Mouse (Mus musculus) thymus, postnatal 0 days (tissue): ENCODE results near the gene P4ha3. TPM values are rescaled to one million over a fixed set of nuclear protein-coding genes. Genes with fewer than 3 reads are reported as not detected.

Source experiments
- DNase-seq: peaks from one replicate; pipeline ENCODE4 v3.0.0-alpha.2; 2015; ENCODE audit warnings: low spot score
- polyA plus RNA-seq: library from polyadenylated mRNA; unstranded; fragments of >200 nt; fragmentation: Nextera tagmentation; extraction: Ambion mirVana; gene quantifications from 2 replicates; pipeline ENCODE4 v1.2.1, GENCODE M21; 2015

Gene P4ha3
- polyA plus RNA-seq, 1 experiment from 2014 or later = 2.7 TPM

DNA sequence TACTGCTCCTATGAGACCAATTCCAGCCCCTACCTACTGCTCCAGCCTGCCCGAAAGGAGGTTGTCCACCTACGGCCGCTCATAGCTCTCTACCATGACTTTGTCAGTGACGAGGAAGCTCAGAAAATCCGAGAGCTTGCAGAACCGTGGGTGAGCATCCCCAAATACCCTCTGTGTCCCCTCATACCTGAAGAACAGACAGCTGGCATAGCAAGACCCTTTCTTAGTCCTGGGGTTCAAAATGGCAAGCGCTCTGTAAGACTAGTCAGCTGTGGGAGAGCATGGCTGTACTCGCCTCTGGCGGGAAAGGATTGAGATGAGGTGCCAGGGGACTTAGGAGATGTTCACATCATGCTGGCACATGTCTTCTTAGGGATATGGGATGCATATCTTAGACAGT, 20.6 kb downstream of the P4ha3 start:
- DNase-seq = no peak

DNA sequence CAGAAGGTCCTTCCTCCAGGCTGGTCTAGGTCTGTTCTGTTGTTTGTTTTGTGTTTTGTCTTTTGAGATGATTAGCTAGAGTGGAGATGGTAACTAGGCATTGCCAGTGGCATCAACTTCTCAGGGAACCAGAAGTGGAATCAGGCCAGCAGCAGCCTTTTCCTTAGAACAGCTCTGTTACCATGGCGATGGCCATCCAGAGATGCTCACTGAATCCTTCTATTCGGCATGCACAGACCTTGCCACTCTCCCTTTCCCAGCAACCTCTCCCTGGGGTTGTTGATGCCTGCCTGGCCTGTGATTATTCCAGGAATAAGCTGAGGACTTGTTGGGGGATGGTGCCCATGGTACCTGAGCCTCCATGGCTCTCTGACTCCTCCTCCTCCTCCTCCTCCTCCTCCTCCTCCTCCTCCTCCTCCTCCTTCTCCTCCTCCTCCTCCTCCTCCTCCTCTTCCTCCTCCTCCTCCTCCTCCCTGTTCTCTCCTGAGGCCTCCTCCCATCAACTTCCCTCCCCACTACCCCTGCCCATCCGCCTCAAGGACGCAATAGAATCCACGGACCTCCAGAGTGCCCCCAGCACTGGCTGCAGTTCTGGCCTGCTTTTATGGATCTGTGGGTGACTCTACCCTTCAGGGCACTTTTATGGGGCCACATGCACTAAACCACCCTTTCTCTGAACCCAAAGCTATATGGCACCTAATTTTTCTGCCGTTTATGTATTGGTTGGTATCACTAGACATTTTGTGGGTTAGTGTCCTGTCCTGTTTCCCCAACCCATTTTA, 22.7 kb downstream of the P4ha3 start:
- no peak for DNase-seq

DNA sequence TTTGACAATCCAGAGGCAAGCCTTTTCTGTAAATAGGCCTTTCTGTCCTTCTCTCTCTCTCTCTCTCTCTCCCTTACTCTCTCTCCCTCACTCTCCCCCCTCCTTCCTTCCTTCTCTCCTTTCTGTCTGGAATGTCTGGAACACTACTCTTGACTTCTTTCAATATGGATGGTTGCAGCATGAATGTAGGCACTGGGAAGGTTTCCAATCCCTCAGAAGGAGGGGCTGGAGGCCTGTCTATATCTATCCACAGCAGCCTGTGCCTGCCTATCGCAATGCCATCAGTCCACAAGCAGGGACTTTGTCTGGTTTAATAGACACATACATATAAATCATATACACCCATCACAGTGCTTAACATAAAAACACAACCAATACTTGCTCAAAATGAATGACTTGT, 23.9 kb downstream of the P4ha3 start:
- DNase-seq = no peak

DNA sequence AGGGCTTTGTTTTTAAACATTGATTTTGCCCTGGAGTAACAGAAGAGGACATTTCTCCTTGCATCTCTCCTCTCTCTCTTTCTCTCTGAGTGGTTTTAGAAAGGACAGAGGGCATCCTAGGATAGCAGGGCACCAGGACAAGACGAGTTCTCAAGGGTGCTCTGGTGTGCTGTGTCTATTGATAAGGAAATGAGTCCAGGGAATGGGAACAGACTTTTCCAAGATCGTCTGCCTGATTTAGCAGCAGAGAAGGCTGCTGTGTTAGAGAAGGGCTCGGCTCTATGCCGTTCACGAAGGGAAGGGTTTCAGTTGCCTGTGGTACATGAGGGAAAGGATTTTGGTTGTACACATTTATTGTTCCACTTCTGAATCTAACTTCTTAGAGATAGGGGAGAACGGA, 24.4 kb downstream of the P4ha3 start:
- DNase-seq = no peak

DNA sequence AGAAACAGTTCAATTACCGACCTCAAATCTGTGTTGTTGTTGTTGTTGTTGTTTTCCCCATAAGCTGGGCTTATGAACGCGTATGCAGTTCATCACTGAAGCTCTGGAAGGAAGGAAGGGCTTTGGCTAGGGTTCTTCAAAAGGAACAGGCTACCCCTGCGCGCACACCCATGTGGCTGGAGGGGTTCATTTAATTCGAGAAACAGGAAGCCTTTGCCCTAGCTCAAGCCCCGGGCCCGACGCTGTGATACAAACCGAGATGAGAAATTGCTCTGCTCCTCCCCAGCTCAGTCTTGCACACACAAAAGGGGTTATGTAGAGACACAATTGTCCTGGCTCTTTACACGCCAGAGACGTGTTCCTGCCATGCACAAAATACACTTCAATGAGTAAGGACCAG, 25.0 kb downstream of the P4ha3 start:
- no peak for DNase-seq

DNA sequence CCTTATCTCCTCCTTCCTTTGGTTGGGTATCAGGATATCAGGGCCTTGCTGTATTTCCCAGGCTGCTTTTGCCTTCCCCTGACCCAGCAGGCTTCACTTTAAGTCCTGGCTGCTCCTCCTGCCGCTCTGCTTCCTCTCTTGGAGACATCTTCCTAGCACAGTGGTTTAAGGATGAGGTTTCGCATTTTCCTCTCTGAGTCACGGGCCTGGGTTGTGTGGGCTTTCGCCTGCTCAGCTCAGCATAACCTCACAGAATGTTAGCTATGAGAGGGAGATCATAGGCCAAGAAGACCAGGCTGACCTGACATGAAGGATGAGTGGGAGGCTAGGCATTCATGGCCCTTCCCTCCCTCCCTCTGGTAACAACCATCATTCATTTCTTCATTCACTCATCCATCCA, 27.4 kb downstream of the P4ha3 start:
- DNase-seq = no peak

DNA sequence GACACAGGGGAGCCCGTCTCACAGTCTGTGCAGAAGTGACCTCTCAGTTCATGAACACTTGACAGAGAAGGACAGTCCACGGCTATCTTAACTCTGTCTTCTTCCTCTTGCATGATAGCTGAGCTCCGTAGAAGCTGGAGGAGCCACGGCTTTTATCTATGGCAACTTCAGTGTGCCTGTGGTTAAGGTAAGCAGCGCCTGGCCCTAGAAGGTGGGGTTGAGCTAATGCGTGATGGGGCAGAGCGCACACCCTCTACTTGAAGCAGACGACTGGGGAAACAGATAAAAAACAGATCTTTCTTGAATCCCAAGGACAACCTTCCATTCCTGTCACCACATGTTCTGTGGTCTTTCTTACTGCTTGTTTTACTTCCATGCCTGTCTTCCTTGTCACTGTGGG, 31.6 kb downstream of the P4ha3 start:
- DNase-seq = no peak

DNA sequence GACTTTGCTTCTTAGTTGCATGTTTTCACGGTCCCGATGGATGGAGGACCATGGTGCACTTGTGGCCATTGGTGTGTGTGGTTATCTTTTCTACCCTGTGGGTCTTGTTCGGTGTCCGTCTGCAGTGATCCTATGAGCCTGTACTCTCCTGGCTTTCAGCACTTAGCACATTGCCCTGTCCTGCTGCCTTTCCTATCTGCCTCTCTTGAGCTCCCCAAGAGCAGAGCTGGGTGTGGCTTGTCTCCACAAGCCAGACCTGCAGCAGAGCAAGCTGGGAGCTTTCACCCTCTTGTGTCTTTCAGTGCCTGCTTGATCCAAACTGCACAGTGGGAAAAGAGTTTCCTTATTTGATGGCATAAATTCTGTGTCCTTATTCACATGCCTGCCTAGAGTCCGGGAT, 32.2 kb downstream of the P4ha3 start:
- DNase-seq = no peak

DNA sequence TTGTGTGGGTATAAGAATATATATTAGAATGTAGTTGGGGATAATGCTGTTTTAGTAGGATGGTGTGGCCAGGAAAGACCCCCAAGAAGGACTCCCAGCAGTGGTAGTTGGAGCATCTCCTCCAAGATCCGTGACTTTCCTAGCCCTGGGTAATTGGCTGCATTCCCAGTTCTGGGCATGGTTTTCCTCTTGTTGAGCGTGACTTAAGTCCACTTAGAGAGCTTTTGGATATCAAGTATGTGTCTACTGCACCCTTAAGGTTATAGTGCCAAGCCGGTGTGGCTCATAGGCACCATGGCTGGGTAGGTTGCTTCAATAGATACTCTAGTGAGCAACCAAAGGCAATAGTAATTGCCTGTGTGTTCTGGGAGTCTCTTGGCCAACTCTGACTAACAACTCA, 38.4 kb downstream of the P4ha3 start:
- no peak for DNase-seq

DNA sequence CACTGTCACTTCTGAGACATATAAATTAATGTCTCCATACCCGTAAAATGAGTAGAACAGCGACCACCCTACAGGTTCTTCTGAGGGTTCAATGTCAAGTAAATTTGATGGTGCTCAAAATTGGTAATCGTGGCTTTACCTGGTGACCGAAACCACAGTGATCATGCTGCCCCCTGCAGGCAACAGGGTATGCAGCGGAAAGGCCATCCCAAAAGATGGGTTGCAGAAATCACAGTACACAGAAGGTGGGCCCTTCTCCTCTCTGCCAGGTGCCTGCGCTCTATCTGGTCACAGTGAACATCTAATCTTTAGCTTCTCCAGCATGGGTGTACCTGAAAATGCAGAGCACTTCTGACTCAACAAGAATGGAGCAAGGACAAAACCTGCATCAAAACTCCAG, 40.2 kb downstream of the P4ha3 start:
- peak; percentile 5 for DNase-seq

DNA sequence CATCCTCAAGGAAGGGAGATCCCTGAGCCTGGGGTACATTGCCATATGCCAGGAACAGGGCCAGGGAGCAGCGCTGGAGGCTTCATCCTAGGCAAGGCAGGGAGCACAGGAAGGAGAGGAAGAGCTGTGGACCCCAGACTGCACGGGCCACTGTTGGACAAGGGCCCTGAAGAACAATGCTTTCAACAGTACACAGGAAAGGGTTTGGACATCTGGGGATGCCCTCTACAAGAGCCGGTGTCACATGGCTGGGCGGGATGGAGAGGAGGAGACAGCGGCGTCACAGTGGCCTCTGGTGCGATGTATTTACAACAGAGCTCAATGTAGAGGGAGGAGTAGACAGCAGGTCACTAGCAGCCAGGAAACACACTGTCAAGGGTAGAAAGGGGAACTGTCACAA, 42.2 kb downstream of the P4ha3 start:
- no peak for DNase-seq

DNA sequence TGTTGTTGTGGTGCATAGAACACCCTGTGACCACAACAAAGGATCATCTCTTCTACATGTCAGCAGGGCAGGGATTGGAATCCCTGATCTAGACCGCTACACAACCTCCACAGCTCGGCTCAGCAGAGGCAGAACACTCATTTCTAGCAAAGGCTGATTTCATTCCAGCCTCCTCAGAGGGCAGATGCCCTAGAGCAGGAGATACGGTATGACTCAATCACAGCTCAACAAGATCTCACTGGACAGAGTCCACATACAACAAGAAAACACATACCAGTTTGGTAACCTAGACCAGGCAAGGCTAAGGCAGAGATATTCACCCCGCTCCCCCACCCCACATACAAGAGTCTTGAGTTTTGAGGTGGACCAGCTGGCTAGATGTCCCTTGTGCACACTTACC, 43.3 kb downstream of the P4ha3 start:
- DNase-seq = no peak

DNA sequence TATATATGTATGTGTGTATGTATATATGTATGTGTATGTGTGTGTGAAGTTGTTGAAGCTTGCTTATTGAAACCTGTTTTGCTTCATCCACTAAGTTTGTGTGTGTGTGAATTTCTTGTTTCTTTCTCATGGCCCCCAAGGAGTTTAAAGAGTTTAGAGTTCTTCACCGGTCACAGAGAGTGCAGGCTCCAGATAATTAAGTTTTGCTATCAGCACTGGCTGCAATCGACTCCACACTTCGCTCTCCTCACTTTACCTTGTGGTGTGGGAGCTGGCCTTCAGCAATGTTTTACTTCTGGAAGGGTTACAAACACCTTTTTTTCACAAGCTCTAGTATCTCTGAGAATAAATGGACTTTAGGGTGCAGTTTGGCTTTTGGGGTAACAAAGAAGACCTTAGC, 45.9 kb downstream of the P4ha3 start:
- DNase-seq = no peak

DNA sequence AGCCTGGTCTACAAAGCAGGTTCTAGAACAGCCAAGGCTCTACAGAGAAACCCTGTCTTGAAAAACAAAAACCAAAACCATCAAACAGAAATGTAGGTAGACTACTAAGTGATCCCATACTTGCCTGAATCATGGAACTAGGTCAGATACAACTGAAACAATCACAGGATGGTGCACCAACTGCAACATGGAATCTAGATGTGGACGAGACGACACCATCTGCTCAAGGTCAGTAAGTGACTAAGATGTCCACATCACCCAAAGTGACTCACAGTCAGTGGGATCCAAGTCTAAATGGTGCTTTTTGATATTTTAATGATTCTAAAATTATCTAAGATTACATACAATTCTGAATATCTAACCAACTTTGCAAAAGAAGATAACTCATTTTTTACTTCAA, 50.6 kb downstream of the P4ha3 start:
- DNase-seq = no peak

DNA sequence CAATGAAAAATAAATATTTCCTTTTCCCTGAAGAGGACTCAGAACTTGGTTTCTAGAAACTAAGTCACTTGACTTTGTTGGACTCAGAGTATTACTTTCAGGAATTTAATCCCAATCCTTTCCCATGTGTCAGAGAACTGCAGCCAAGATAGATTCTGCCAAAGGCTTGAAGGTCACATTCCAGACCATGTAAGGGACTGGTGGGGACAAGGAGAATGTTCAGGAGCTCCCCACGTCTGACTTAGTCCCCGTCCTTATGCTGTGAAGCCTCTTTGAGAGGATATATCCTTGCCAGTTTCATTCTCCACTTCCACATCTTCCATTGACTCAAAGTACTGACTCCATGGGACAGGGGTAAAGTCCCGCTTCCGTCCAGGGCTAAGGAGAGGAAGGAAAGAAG, 69.7 kb downstream of the P4ha3 start:
- DNase-seq = no peak

DNA sequence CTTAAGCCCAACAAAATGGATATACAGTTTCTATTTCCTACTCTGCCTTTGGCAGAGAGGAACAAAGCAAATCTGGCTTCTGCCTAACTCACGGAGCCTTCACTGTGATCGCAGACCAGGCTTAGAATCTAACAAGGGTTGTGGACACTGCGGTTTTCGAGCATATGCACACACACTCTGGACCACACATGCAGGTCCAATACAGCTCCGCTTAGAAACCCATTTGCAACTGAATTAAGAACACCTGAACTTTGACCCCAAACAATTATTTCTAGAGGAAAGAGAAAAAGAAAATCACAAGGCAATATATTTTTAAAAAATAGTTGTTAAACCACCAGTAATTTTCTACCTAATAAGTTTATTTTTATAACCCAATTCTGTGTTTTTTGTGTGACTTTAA, 71.0 kb downstream of the P4ha3 start:
- DNase-seq = no peak

DNA sequence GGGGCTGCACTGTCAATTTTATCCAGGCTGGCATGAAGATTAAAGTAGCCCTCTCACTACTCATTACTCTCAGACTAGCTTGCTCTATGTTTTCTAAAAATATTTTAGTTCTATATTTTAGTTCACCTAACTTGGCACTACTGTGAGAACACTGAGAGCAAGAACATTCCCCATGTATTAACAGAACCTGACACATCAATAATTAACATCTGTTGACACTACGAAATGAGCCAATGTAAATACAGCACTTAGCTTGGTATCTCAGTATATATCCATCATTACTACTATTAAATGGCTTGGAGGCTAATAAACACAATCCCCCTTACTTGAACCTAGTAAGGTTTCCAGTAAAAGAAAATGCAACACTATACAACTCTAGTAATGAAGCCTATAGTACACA, 71.4 kb downstream of the P4ha3 start:
- DNase-seq = no peak

DNA sequence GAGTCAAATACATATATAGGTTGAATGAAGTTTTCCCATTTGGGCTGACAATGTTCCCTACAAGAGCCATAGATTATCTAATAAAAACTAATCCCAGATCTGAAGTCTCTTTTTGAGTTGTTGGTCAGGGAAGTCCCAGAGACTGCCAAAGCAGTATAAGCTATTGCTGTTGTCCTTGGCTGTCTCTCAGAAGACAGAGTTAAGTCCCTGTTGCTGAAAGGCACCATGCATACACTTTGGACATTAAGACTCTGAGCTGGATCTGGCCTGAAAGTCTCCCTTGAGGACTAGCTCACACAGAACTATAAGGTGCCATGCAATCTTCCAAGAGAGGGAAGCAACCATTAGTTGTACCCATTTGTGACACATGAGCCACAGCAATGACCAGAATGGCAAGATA, 72.5 kb downstream of the P4ha3 start:
- no peak for DNase-seq

DNA sequence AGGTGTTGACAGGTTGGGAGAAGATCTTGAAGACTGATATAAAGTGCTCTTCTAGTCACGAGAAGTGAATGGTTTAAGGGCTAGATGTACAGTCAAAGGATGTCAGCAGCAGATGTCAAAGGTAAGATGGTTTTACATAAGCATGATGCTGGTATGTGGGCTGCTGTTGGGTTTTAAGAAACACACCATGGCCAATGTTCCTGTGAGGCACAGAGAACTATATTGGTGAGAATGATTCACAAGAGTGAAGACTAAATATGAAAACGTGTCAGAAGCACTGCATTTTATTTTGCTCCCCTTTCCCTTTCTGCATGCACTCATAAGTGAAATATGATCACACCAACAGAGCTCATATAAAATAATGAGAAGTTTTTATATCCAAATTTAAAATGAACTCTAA, 77.8 kb downstream of the P4ha3 start:
- DNase-seq = no peak

DNA sequence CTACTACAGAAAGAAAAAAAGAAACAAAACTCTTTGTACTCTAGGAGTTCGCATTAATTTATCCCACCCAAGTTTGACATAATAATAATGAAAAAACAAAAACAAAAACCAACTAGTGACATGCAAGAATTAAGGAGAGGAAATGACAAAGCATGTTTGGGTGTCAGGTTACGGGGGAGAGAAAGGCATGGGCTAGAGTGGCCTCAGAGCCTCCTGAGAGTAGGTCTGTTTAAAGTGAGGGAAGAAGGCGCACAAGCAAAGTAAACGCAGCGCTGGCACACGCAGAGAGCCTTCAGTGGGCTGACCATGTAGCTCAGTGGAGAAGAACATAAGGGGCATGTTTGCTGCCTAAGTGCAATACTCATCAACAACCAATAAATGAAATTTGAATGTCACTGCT, 79.6 kb downstream of the P4ha3 start:
- DNase-seq = no peak
